In the genomic region with DNA sequence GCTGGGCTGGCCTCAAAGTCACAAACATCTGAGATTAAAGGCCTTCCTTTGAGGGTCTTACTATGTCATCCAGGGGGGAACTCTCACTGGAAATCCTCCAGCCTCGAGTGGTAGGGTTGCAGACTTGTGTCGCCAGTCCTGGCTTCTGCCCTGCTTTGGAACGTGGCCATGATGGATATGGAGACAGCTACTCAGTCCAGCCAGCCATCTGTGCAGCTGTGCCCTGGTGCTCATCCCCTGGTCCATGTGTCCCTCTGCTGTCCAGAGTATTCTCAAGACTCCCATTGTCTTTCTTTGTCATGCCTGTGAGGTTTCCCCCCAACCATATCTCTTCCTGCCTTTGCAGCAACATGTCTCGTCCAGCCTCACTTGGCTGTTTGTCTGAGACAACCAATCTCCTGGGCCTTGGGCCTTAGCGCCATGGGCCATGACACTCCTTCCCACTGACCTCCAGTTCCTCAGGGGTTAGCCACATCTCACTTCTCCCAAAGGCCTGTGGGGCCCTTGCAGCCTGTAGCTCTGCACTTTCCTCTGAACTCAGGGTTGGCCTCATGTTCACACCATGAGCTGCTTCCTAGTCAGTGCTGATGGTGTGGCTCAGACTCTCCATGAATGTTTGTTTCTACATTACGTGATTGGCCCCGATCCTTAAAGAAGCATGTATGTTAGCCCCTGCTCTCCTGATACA, we compare ENCODE assay signal across 11 mouse cellular contexts.
A peak's percentile ranks its signal among the peaks of the same experiment; 100 is the strongest.
DNase-seq lines count a peak whose midpoint lies in the region; ATAC-seq and TF ChIP-seq lines count a peak whose summit lies in the region.
"Had no signal": no experiment of that assay in that cellular context is flagged by ENCODE, and none has a peak within 500 bp of the region (broad histone marks: within the 10 kb centered on the region; RNA-seq: fewer than 3 reads in every experiment).

No protein-coding gene starts in this region.

- H3K9me3 ChIP-seq in heart, embryonic 16.5 days (replicated peaks; ENCODE audit: control insufficient read depth, low read length) = no peaks in the 10 kb centered on the region
- no peaks in the 10 kb centered on the region for H3K9me3 ChIP-seq in liver, postnatal 0 days (ENCODE audit: low read length)
- H3K9me3 ChIP-seq: midbrain, embryonic 12.5 days had no signal

- TF ChIP-seq CTCF in liver, postnatal 0 days (IDR thresholded peaks at IDR 0.05; ENCODE audit: low read depth) = 0 out of 2 replicates have a peak, but pooled peaks have one; percentile 3

- H3K9ac ChIP-seq in heart, embryonic 16.5 days (ENCODE audit: low read length) = no peak overlapping the region
- no peak overlapping the region for H3K9ac ChIP-seq in liver, postnatal 0 days (replicated peaks)
- H3K9ac ChIP-seq: midbrain, embryonic 12.5 days had no signal

- H3K27me3 ChIP-seq in heart, embryonic 16.5 days (ENCODE audit: control insufficient read depth, insufficient read depth, low read length) = no peaks in the 10 kb centered on the region
- no peaks in the 10 kb centered on the region for H3K27me3 ChIP-seq in liver, postnatal 0 days (ENCODE audit: insufficient read depth, low read length)
- H3K27me3 ChIP-seq: CH12.LX; midbrain, embryonic 12.5 days had no signal

- no peak overlapping the region for H3K4me2 ChIP-seq in heart, embryonic 16.5 days (ENCODE audit: low read depth, low read length)
- H3K4me2 ChIP-seq in liver, postnatal 0 days (ENCODE audit: low read depth, low read length) = no peak overlapping the region
- H3K4me2 ChIP-seq: midbrain, embryonic 12.5 days had no signal

- peak overlapping the region; percentile 19 for H3K27ac ChIP-seq in heart, embryonic 16.5 days (ENCODE audit: low read length)
- 0 out of 2 replicates have a peak overlapping the region, but pooled peaks have one; percentile 60 for H3K27ac ChIP-seq in liver, postnatal 0 days (ENCODE audit: low read depth)
- H3K27ac ChIP-seq: midbrain, embryonic 12.5 days had no signal

- no peak for ATAC-seq in heart, embryonic 16.5 days (replicated peaks; ENCODE audit: extremely low read depth, insufficient read depth, low FRiP score)
- ATAC-seq in liver, postnatal 0 days = no peak

- no peak for TF ChIP-seq EP300 in liver, postnatal 0 days (IDR thresholded peaks at IDR 0.05; ENCODE audit: low read depth)

- intact Hi-C loops in gastrocnemius, postnatal 14 days (cut with DNase I; ENCODE audit: low total_unique reads) = no loop called here

- peaks cover 22% of the 10 kb centered on the region for H3K36me3 ChIP-seq in heart, embryonic 16.5 days (ENCODE audit: control insufficient read depth, insufficient read depth)
- H3K36me3 ChIP-seq in liver, postnatal 0 days (replicated peaks; ENCODE audit: insufficient read depth, low read length) = peaks cover 48% of the 10 kb centered on the region

- peak; percentile 66 for DNase-seq in gastrocnemius, postnatal 14 days
- no peak for DNase-seq in gastrocnemius, postnatal 25 days
- DNase-seq in lung, postnatal 4 days = peak; percentile 47 to 71
- DNase-seq in lung, postnatal 14 days = no peak
- no peak for DNase-seq in liver, postnatal 0 days
- DNase-seq in layer of hippocampus, adult 8-10 months (ENCODE audit: low spot score in 2 of 2) = no peak
- no peak for DNase-seq in c-Kit-positive CD71-positive TER-119-positive erythroid progenitor cells, embryonic 14.5 days (ENCODE audit: low spot score)
- DNase-seq: thymus, adult 2 months had no signal

- WGBS in heart, embryonic 16.5 days = 58% methylated on average over 7 of the region's 7 CpGs
- 65% methylated on average over 7 of the region's 7 CpGs for WGBS in liver, postnatal 0 days (ENCODE audit: insufficient replicate concordance)

- no peak overlapping the region for H3K4me3 ChIP-seq in heart, embryonic 16.5 days (ENCODE audit: low read length)
- H3K4me3 ChIP-seq in liver, postnatal 0 days (ENCODE audit: low read depth, low read length) = no peak overlapping the region
- H3K4me3 ChIP-seq: midbrain, embryonic 12.5 days had no signal

- H3K4me1 ChIP-seq in heart, embryonic 16.5 days (ENCODE audit: control insufficient read depth, insufficient read depth, low read length) = peaks cover 38% of the 10 kb centered on the region
- H3K4me1 ChIP-seq in liver, postnatal 0 days (ENCODE audit: insufficient read depth) = peaks cover 32% of the 10 kb centered on the region
- H3K4me1 ChIP-seq: midbrain, embryonic 12.5 days had no signal

Comparison
In these comparisons a context has a peak if more than half of its experiments do, and no peak if none do; other contexts are left out.
1. DNase-seq: peak in gastrocnemius, postnatal 14 days (single experiment) and lung, postnatal 4 days (2 of 2); none in gastrocnemius, postnatal 25 days (single experiment), lung, postnatal 14 days (single experiment), liver, postnatal 0 days (single experiment), layer of hippocampus, adult 8-10 months (0 of 2) and c-Kit-positive CD71-positive TER-119-positive erythroid progenitor cells, embryonic 14.5 days (single experiment).